Mouse (Mus musculus) right cerebral cortex, postnatal 14 days (tissue): ENCODE results near the gene Gm8138.
"Not testable (repeated sequence)": the region's sequence is repeated elsewhere in the genome, so short reads cannot be mapped to it uniquely, and the experiment has no call there.

Source experiments
- DNase-seq: peaks from one replicate; pipeline ENCODE4 v3.0.0; 2022

The Gm8138 gene

DNA sequence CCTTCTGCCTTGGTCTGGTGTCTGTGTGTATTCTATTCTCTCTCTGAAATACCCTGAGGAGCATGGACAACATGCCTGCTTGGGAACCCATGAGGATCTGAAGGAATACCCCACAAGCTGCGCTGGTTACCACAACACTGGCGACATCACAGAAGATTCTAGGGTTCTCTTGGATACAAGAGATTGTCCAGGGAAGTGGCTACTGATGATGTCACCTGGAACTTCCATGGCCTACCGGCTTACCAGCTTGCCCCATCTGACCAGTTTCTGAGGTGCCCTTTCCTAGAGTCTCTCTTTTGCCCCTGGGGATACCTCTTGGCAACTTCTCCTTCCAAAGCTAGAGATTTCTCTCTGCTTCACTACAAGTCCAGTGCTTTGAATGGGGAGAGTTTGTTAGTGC lies at the start of gene Gm8138:
TSS of gene Gm8138 (minus strand) at position 101 of the 400 bp plus-strand sequence.
- DNase-seq = not testable (repeated sequence)

DNA sequence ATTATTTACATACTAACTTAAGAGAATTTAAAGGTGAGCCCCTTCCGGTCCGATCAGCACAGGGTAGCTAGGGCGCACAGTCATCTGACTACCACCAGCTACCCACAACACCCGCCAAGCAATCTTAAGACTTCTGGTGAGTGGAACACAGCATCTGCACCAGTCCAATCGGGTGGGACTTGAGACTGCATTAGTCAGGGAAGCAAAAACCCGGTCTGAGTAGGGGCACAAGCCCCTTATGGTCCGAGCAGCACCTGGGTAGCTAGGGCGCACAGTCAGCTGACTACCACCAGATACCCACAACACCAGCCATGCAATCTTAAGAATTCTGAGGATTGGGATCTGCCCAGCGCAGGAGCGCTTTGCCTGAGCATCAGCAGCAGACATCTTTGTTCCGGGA lies 54.4 kb downstream of the Gm8138 start:
- DNase-seq = peak; percentile 5
